Mouse (Mus musculus) forebrain, embryonic 11.5 days (tissue): ENCODE data around the gene Tcf21. TPM values are rescaled to one million over a fixed set of nuclear protein-coding genes. Genes with fewer than 3 reads are reported as not detected.
A peak's percentile ranks its signal among the peaks of the same experiment; 100 is the strongest.

ENCODE experiments used
- ATAC-seq: fragments of 200-750 bp; cut with Nextera tagmentation; replicated peaks from 2 replicates; pipeline ENCODE4 v1.8.0; 2017; ENCODE audit warnings: moderate TSS enrichment; ENCODE audit not compliant: low FRiP score
- DNase-seq: peaks from one replicate; pipeline ENCODE4 v3.0.0-alpha.2; 2017; ENCODE audit warnings: low spot score
- H3K27ac ChIP-seq: fragments of 300-500 bp; sonication (generic); 2 replicates; pipeline ENCODE4 v1.5.1; 2014; ENCODE audit warnings: low read depth, low read length
- H3K27me3 ChIP-seq: fragments of 300-500 bp; sonication (generic); 2 replicates; pipeline ENCODE4 v1.6.1; 2014; ENCODE audit warnings: mild to moderate bottlenecking, low read length, mixed read lengths; ENCODE audit not compliant: control insufficient read depth, insufficient read depth
- H3K36me3 ChIP-seq: fragments of 300-500 bp; sonication (generic); 2 replicates; pipeline ENCODE4 v1.6.1; 2014; ENCODE audit warnings: mild to moderate bottlenecking, low read length, moderate library complexity, mixed read lengths; ENCODE audit not compliant: control insufficient read depth, insufficient read depth
- H3K4me1 ChIP-seq: fragments of 300-500 bp; sonication (generic); replicated peaks from 2 replicates; pipeline ENCODE4 v1.6.1; 2014; ENCODE audit warnings: low read length, mixed read lengths; ENCODE audit not compliant: control insufficient read depth, insufficient read depth
- H3K4me2 ChIP-seq: fragments of 300-500 bp; sonication (generic); 2 replicates; pipeline ENCODE4 v1.6.1; 2014; ENCODE audit warnings: low read depth, mild to moderate bottlenecking, low read length, moderate library complexity, mixed read lengths; ENCODE audit not compliant: severe bottlenecking
- H3K4me3 ChIP-seq: fragments of 300-500 bp; sonication (generic); 2 replicates; pipeline ENCODE4 v1.5.1; 2014; ENCODE audit warnings: low read depth, low read length
- H3K9ac ChIP-seq: fragments of 300-500 bp; sonication (generic); 2 replicates; pipeline ENCODE4 v1.6.1; 2014; ENCODE audit warnings: low read length
- H3K9me3 ChIP-seq: fragments of 300-500 bp; sonication (generic); 2 replicates; pipeline ENCODE4 v1.6.1; 2016; ENCODE audit warnings: low read length, mixed read lengths; ENCODE audit not compliant: control insufficient read depth
- WGBS: fragments of 180-500 bp; shearing (Covaris S2); extraction: QIAGEN DNeasy Blood & Tissue Kit; methylation state at CpG from one replicate; pipeline ENCODE4 v1.1.7; 2014; 5-methylcytosine and 5-hydroxymethylcytosine counted together
- polyA plus RNA-seq: library from polyadenylated mRNA; unstranded; fragments of >200 nt; fragmentation: Nextera tagmentation; extraction: Ambion mirVana; gene quantifications from 2 replicates; pipeline ENCODE4 v1.2.1, GENCODE M21; 2014

The Tcf21 gene
- polyA plus RNA-seq, 1 experiment from 2014 or later, result not detected

- Histone ChIP-seq H3K4me2 (no peak overlapping the region), H3K27ac (no peak overlapping the region), H3K9me3 (no peaks in the 10 kb centered on the region), H3K4me3 (no peak overlapping the region), H3K9ac (no peak overlapping the region), H3K36me3 (no peaks in the 10 kb centered on the region), H3K27me3 (peaks cover 59% of the 10 kb centered on the region), H3K4me1 (0 out of 2 replicates have a peak, but pooled peaks cover 8% of the 10 kb centered on the region)
- peak; percentile 58 for DNase-seq
- ATAC-seq, result 0 out of 2 replicates have a peak, but pooled peaks have one; percentile 33
- WGBS, result 2% methylated on average over 17 of the region's 17 CpGs
Measured at GRCm38 (mm10) chr10:22842781-22843439, 22.9 kb upstream of the Tcf21 start.

DNA sequence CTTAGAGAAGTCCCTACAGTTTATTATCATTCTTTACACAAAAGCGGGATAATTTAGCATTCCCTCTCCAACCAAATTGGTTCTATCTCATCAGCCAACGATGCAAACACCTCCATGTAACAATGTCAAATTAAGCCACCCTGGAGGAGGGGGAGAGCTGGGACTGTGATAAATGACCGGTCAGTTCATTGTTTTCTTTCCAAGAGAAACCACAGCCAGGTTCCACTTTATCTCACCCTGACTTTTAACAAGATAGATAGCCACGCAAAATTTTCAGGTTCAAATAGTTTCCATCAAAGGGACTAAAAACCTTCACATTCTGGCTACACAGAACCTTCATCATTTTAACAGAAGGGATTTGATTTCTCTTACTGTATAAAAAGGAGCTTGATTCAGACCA, 22.1 kb upstream of the Tcf21 start:
- Histone ChIP-seq H3K27me3 (peaks cover 58% of the 10 kb centered on the region), H3K27ac (no peak overlapping the region), H3K4me3 (no peak overlapping the region), H3K4me2 (no peak overlapping the region), H3K9ac (no peak overlapping the region), H3K4me1 (0 out of 2 replicates have a peak, but pooled peaks cover 8% of the 10 kb centered on the region), H3K9me3 (no peaks in the 10 kb centered on the region), H3K36me3 (no peaks in the 10 kb centered on the region)
- WGBS, result under 1% methylated on average over 4 of the region's 4 CpGs
- DNase-seq (no peak), ATAC-seq (no peak)

GRCm38 (mm10) chr10:22826244-22826643, 6.3 kb upstream of the Tcf21 start:
- ATAC-seq (no peak), DNase-seq (no peak)
- no peak overlapping the region for H3K4me2 ChIP-seq
- H3K36me3 ChIP-seq, result no peaks in the 10 kb centered on the region
- no peak overlapping the region for H3K27ac ChIP-seq
- H3K4me1 ChIP-seq, result no peaks in the 10 kb centered on the region
- H3K27me3 ChIP-seq, result peaks cover 28% of the 10 kb centered on the region
- 85% methylated on average over 2 of the region's 2 CpGs for WGBS
- H3K9ac ChIP-seq, result no peak overlapping the region
- H3K4me3 ChIP-seq, result no peak overlapping the region
- no peaks in the 10 kb centered on the region for H3K9me3 ChIP-seq

GRCm38 (mm10) chr10:22822896-22823295, 2.9 kb upstream of the Tcf21 start:
- H3K4me1 ChIP-seq, result peaks cover 3% of the 10 kb centered on the region; the same call in 1 of the 2 replicates
- no peak overlapping the region for H3K27ac ChIP-seq
- no peak overlapping the region for H3K4me3 ChIP-seq
- H3K9me3 ChIP-seq, result no peaks in the 10 kb centered on the region
- DNase-seq (no peak), ATAC-seq (no peak)
- no peak overlapping the region for H3K4me2 ChIP-seq
- H3K9ac ChIP-seq, result no peak overlapping the region
- peaks cover 55% of the 10 kb centered on the region for H3K27me3 ChIP-seq
- no peaks in the 10 kb centered on the region for H3K36me3 ChIP-seq
- 15% methylated on average over 6 of the region's 6 CpGs for WGBS

GRCm38 (mm10) chr10:22822486-22822885, 2.5 kb upstream of the Tcf21 start:
- Histone ChIP-seq H3K27me3 (peaks cover 60% of the 10 kb centered on the region), H3K27ac (no peak overlapping the region), H3K9me3 (no peaks in the 10 kb centered on the region), H3K9ac (no peak overlapping the region), H3K4me1 (peaks cover 3% of the 10 kb centered on the region; the same call in 1 of the 2 replicates), H3K4me2 (no peak overlapping the region), H3K4me3 (no peak overlapping the region), H3K36me3 (no peaks in the 10 kb centered on the region)
- no peak for DNase-seq
- no peak for ATAC-seq
- 11% methylated on average over 5 of the region's 5 CpGs for WGBS

DNA sequence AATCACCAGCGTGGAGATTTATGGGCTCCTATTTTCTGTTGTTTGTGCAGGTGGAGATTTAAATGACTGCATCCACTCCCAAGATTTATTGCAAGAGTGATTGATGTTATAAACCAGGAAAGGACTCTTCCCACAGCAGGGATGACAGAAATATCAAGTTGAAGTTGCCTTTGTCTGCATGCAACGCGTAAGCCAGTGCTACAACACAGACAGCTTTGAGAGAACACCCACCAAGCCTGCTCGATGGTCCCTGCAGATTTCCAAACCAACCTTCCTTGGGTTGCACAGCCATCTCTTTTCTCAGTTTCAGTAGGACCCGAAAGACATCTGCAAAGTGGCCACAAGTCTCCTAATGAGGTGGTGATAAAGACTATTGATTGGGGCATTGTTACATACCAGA, 1.7 kb upstream of the Tcf21 start:
- Histone ChIP-seq H3K36me3 (no peaks in the 10 kb centered on the region), H3K27ac (no peak overlapping the region), H3K4me1 (peaks cover 3% of the 10 kb centered on the region; the same call in 1 of the 2 replicates), H3K9ac (no peak overlapping the region), H3K4me2 (no peak overlapping the region), H3K9me3 (no peaks in the 10 kb centered on the region), H3K27me3 (peaks cover 61% of the 10 kb centered on the region), H3K4me3 (no peak overlapping the region)
- ATAC-seq (no peak), DNase-seq (no peak)
- WGBS, result 5% methylated on average over 5 of the region's 5 CpGs

- H3K4me2 ChIP-seq, result no peak overlapping the region
- no peak overlapping the region for H3K4me3 ChIP-seq
- peaks cover 3% of the 10 kb centered on the region; the same call in 1 of the 2 replicates for H3K4me1 ChIP-seq
- H3K9ac ChIP-seq, result no peak overlapping the region
- peaks cover 65% of the 10 kb centered on the region for H3K27me3 ChIP-seq
- H3K9me3 ChIP-seq, result no peaks in the 10 kb centered on the region
- 0% methylated on average over 1 of the region's 1 CpGs for WGBS
- ATAC-seq (no peak), DNase-seq (no peak)
- no peak overlapping the region for H3K27ac ChIP-seq
- no peaks in the 10 kb centered on the region for H3K36me3 ChIP-seq
Measured at GRCm38 (mm10) chr10:22821267-22821666, 1.3 kb upstream of the Tcf21 start.

- no peaks in the 10 kb centered on the region for H3K36me3 ChIP-seq
- no peak for ATAC-seq
- no peak for DNase-seq
- 8% methylated on average over 2 of the region's 2 CpGs for WGBS
- H3K9ac ChIP-seq, result no peak overlapping the region
- H3K9me3 ChIP-seq, result no peaks in the 10 kb centered on the region
- no peak overlapping the region for H3K27ac ChIP-seq
- H3K27me3 ChIP-seq, result peaks cover 69% of the 10 kb centered on the region
- no peak overlapping the region for H3K4me2 ChIP-seq
- H3K4me1 ChIP-seq, result peaks cover 3% of the 10 kb centered on the region; the same call in 1 of the 2 replicates
- H3K4me3 ChIP-seq, result no peak overlapping the region
Measured at GRCm38 (mm10) chr10:22820841-22821240, 867 bp upstream of the Tcf21 start.
